Mouse (Mus musculus) kidney, postnatal 0 days (tissue): ENCODE measurements around the gene Wfikkn2. TPM values are rescaled to one million over a fixed set of nuclear protein-coding genes. Genes with fewer than 3 reads are reported as not detected.
"Not testable (repeated sequence)": the region's sequence is repeated elsewhere in the genome, so short reads cannot be mapped to it uniquely, and the experiment has no call there.

ENCODE experiments used
- ATAC-seq: fragments of 200-750 bp; cut with Nextera tagmentation; replicated peaks from 2 replicates; pipeline ENCODE4 v1.8.0; 2017; ENCODE audit warnings: low read depth, moderate number of reproducible peaks, moderate TSS enrichment, moderate library complexity; ENCODE audit not compliant: low FRiP score
- DNase-seq: peaks from one replicate; pipeline ENCODE4 v3.0.0-alpha.2; 2016; ENCODE audit warnings: low spot score
- H3K27ac ChIP-seq: fragments of 300-500 bp; sonication (generic); 2 replicates; pipeline ENCODE4 v1.5.1; 2014; ENCODE audit warnings: mild to moderate bottlenecking
- H3K27me3 ChIP-seq: fragments of 300-500 bp; sonication (generic); 2 replicates; pipeline ENCODE4 v1.6.1; 2014; ENCODE audit warnings: low read length, mixed read lengths; ENCODE audit not compliant: insufficient read depth
- H3K36me3 ChIP-seq: fragments of 300-500 bp; sonication (generic); 2 replicates; pipeline ENCODE4 v1.6.1; 2014; ENCODE audit warnings: low read length, mixed read lengths; ENCODE audit not compliant: insufficient read depth
- H3K4me1 ChIP-seq: fragments of 300-500 bp; sonication (generic); replicated peaks from 2 replicates; pipeline ENCODE4 v1.6.1; 2014; ENCODE audit warnings: antibody characterized with exemption, low read length, mixed read lengths; ENCODE audit not compliant: insufficient read depth
- H3K4me2 ChIP-seq: fragments of 300-500 bp; sonication (generic); 2 replicates; pipeline ENCODE4 v1.6.1; 2014; ENCODE audit warnings: mild to moderate bottlenecking, low read length, moderate library complexity, mixed read lengths
- H3K4me3 ChIP-seq: fragments of 300-500 bp; sonication (generic); replicated peaks from 2 replicates; pipeline ENCODE4 v1.5.1; 2014; ENCODE audit warnings: low read depth, low read length
- H3K9ac ChIP-seq: fragments of 300-500 bp; sonication (generic); 2 replicates; pipeline ENCODE4 v1.6.1; 2014; ENCODE audit warnings: low read depth, low read length
- H3K9me3 ChIP-seq: fragments of 300-500 bp; sonication (generic); replicated peaks from 2 replicates; pipeline ENCODE4 v1.6.1; 2016; ENCODE audit warnings: low read length, inconsistent platforms, mixed read lengths
- CTCF ChIP-seq: IDR thresholded peaks from 2 replicates; pipeline ENCODE4 v1.5.1; 2016; ENCODE audit warnings: antibody characterized with exemption, low read depth, mild to moderate bottlenecking, moderate library complexity
- WGBS: fragments of 180-500 bp; shearing (Covaris S2); extraction: QIAGEN DNeasy Blood & Tissue Kit; methylation state at CpG from one replicate; pipeline ENCODE4 v1.1.7; 2014; 5-methylcytosine and 5-hydroxymethylcytosine counted together
- polyA plus RNA-seq: library from polyadenylated mRNA; unstranded; fragments of >200 nt; fragmentation: Nextera tagmentation; extraction: Ambion mirVana; gene quantifications from 2 replicates; pipeline ENCODE4 v1.2.1, GENCODE M21; 2015

The Wfikkn2 gene
- polyA plus RNA-seq, 1 experiment from 2014 or later, result 1.2 TPM

- Histone ChIP-seq H3K4me3 (no peak overlapping the region), H3K4me2 (no peak overlapping the region), H3K4me1 (no peaks in the 10 kb centered on the region), H3K27me3 (no peaks in the 10 kb centered on the region), H3K9me3 (no peaks in the 10 kb centered on the region), H3K36me3 (no peaks in the 10 kb centered on the region), H3K9ac (no peak overlapping the region), H3K27ac (no peak overlapping the region)
- ATAC-seq (no peak), DNase-seq (no peak)
- no peak for TF ChIP-seq CTCF
- WGBS, result 90% methylated on average over 10 of the region's 10 CpGs
These were observed 28.5 kb upstream of the Wfikkn2 start for GRCm38 (mm10) chr11:94274206-94274867.

DNA sequence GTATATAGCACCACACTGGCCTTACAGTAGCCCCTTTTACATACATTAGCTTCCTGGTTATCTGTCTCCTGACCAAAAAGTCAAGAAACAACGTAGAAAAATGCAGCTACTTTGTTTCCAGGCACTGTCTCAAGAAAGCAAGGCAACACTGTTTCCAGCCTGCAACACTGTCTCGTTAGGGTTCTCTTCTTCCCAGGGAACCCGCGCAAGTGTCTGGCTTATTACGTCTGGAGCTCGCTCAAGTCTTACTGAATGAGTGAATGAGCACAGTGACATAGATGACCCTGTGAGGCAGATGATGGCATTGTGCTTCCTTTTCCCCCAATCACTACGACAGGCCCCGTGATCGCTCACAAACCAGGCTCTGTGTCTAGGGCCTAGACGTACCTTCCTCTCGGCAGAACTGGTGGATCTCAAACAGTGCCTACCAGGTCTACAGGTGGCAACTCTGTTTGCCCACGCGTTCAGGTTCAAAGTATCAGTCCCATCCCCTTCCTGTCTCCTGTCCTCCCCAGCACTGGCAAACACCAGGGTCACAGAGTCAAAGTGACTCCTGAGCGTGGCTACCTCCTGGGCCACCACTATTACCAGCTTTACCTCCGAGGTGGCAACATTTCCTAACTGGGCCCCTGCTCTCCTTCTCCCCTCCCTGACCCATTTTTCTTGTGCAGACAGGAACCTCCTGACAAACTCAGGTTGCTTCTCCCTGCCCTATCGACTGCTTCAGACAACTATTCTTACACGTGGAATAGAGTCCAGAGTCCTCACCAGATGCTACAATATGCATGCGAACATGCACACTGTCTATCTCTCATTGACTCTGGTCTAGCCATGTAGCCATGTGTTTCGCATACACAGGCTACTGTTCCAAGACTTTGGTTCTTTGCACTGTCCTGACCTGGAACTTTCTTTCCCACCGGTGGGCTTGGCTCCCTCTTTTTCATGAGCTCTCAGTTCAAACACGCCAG is 27.4 kb upstream of the Wfikkn2 start:
- Histone ChIP-seq H3K27me3 (no peaks in the 10 kb centered on the region), H3K27ac (no peak overlapping the region), H3K36me3 (no peaks in the 10 kb centered on the region), H3K4me3 (no peak overlapping the region), H3K9me3 (no peaks in the 10 kb centered on the region), H3K9ac (no peak overlapping the region), H3K4me2 (no peak overlapping the region), H3K4me1 (no peaks in the 10 kb centered on the region)
- no peak for ATAC-seq
- WGBS, result 84% methylated on average over 21 of the region's 21 CpGs
- no peak for TF ChIP-seq CTCF
- no peak for DNase-seq

- TF ChIP-seq CTCF, result no peak
- Histone ChIP-seq H3K9ac (no peak overlapping the region), H3K9me3 (no peaks in the 10 kb centered on the region), H3K4me3 (no peak overlapping the region), H3K4me2 (no peak overlapping the region), H3K27ac (no peak overlapping the region), H3K27me3 (no peaks in the 10 kb centered on the region), H3K4me1 (no peaks in the 10 kb centered on the region), H3K36me3 (no peaks in the 10 kb centered on the region)
- 94% methylated on average over 2 of the region's 2 CpGs for WGBS
- DNase-seq (no peak), ATAC-seq (no peak)
These were observed 25.2 kb upstream of the Wfikkn2 start for GRCm38 (mm10) chr11:94271015-94271414.

- Histone ChIP-seq H3K27ac (no peak overlapping the region), H3K9me3 (no peaks in the 10 kb centered on the region), H3K4me1 (no peaks in the 10 kb centered on the region), H3K9ac (no peak overlapping the region), H3K4me2 (no peak overlapping the region), H3K4me3 (no peak overlapping the region), H3K36me3 (no peaks in the 10 kb centered on the region), H3K27me3 (no peaks in the 10 kb centered on the region)
- WGBS, result 83% methylated on average over 7 of the region's 7 CpGs
- ATAC-seq (no peak), DNase-seq (no peak)
- no peak for TF ChIP-seq CTCF
These were observed 24.1 kb upstream of the Wfikkn2 start for GRCm38 (mm10) chr11:94269906-94270305.

DNA sequence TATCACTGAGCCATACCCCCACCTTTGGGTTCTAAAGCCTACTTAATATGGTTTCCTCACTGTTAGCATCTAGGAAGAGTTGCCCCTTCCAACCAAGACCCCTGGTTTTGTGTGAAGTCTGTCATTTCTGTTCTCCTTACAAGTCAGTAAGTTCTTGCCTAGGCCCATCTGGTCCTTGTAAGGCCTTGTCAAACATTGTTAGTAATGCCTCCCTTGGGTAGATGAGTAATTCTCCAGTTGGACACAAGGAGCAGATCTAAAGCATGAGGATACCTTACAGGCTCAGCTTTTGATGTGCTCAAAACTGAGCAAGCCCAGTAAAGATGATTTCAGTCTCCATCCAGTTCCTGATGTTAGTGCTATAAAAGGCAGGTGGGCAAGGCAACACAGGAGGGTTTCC is 23.0 kb upstream of the Wfikkn2 start:
- ATAC-seq, result no peak

GRCm38 (mm10) chr11:94266155-94266554 is 20.4 kb upstream of the Wfikkn2 start:
- H3K36me3 ChIP-seq, H3K27ac ChIP-seq, H3K4me2 ChIP-seq, H3K4me1 ChIP-seq, DNase-seq, H3K27me3 ChIP-seq, ATAC-seq, H3K9ac ChIP-seq, H3K9me3 ChIP-seq, H3K4me3 ChIP-seq: not testable (repeated sequence)
- WGBS, result 67% methylated on average over 3 of the region's 3 CpGs

More for the DNA sequence above, 23.0 kb upstream of the Wfikkn2 start:
- no peak for DNase-seq
- H3K4me3 ChIP-seq, result no peak overlapping the region
- no peaks in the 10 kb centered on the region for H3K36me3 ChIP-seq
- H3K4me1 ChIP-seq, result no peaks in the 10 kb centered on the region
- no peaks in the 10 kb centered on the region for H3K27me3 ChIP-seq
- H3K4me2 ChIP-seq, result no peak overlapping the region
- TF ChIP-seq CTCF, result no peak
- H3K27ac ChIP-seq, result no peak overlapping the region
- H3K9me3 ChIP-seq, result no peaks in the 10 kb centered on the region
- no peak overlapping the region for H3K9ac ChIP-seq
